Mouse (Mus musculus) adrenal gland, postnatal 10 days (tissue): ENCODE measurements around the gene Sarm1. TPM values are rescaled to one million over a fixed set of nuclear protein-coding genes. Genes with fewer than 3 reads are reported as not detected.

Source experiments
- DNase-seq: peaks from one replicate; pipeline ENCODE4 v3.0.0; 2021; ENCODE audit warnings: mixed read lengths
- total RNA-seq, 2 experiments: library from RNA; stranded (reverse); gene quantifications; 2 replicates each; pipeline ENCODE4 v1.2.3; 2021

Gene Sarm1
- total RNA-seq, 2 experiments from 2014 or later, result 3.2 to 5.5 TPM

DNA sequence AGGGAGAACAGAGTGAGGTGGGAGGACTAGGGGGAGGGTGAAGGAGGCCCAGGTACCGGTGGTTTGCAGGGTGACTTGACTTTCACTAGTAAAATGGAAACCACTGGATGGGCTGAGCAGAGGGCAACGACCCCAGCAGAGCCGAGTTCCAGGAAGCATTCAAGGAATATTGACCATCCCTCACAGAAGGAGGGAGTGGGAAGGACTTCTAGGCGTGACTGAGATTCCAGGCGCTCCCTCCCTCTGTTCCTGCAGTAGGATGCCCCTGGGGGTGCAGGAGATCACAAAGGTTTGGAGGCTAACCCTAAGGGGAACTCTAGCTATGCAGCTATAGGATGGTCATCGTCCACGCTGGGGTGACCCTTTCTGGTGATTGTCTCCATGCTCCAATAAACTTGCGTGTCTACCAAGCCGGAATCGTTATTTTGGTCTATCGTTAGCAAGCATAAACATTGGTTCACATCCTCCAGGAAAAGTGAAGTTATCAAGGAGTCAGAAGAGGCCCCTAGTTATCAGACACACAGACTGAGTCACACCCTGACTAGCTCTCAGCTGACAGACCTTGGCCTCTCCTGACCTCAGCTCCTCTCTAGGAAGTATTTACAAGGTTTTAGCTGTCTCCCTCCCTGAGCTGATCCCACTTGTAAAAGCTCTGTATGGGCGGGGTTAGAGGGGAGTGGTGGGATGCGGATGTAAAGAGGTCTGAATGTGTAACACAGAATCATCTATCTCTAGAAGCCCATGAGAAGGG, 34.1 kb downstream of the Sarm1 start:
- DNase-seq, result peak; percentile 28

- no peak for DNase-seq
Observed at GRCm38 (mm10) chr11:78462669-78463068, 34.9 kb downstream of the Sarm1 start.

DNA sequence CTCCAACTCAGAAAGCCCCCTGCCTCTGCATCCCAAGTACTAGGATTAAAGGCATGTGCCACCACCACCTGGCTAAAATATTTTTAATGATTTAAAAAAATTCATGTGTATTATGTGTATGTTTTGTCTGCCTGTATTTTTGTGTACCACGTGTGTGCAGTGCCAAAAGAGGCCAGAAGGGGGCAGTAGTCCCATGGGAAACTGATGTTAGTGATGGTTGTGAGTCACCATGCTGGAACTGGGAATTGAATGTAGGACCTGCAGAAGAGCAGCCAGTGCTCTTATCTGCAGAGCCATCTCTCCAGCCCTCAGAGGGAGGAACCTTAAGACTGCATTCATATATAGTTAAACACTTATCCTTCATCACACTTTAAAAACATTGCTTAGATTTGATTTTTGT, 35.7 kb downstream of the Sarm1 start:
- DNase-seq, result no peak

GRCm38 (mm10) chr11:78458740-78459139, 38.8 kb downstream of the Sarm1 start:
- DNase-seq, result no peak

GRCm38 (mm10) chr11:78455308-78455707, 42.2 kb downstream of the Sarm1 start:
- peak; percentile 69 for DNase-seq

- no peak for DNase-seq
Observed at GRCm38 (mm10) chr11:78454276-78454675, 43.3 kb downstream of the Sarm1 start.

DNA sequence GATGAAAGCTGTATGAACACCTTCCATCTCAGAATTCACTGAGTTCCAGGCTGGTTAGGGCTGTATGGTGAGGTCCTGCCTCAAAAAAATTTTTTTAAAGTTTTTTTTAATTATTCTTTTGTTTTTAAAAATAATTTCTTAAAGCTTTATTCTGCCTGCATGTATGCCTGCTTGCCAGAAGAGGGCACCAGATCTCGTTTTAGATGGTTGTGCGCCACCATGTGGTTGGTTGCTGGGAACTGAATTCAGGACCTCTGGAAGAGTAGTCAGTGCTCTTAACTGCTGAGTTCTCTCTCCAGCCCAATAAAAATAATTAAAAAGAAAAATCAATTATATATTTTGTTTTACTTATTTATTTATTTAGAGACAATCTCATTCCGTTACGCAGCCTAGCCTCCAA, 43.9 kb downstream of the Sarm1 start:
- DNase-seq, result peak; percentile 81

- DNase-seq, result no peak
Observed at GRCm38 (mm10) chr11:78450337-78450736, 47.2 kb downstream of the Sarm1 start.

- no peak for DNase-seq
Observed at GRCm38 (mm10) chr11:78448242-78448641, 49.3 kb downstream of the Sarm1 start.

DNA sequence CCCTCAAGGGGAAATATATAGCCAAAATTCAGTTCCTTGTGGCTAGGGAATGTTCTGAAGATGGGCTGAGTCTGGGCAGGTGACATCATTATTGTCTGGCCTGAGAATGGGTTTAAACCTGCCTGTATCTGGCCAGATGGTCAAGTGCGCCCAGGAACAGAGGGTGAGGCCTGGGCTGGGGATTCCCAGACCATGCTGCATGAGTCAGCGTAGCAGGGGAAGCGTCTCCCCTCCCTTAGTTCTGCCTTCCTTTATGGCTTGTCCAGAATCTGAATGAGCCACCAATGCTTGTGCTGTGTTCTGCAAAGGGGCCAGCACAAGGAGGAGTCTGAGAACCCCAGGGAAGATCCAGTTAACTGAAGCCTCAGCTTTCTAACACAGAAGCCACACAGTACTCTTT, 50.4 kb downstream of the Sarm1 start:
- no peak for DNase-seq

DNA sequence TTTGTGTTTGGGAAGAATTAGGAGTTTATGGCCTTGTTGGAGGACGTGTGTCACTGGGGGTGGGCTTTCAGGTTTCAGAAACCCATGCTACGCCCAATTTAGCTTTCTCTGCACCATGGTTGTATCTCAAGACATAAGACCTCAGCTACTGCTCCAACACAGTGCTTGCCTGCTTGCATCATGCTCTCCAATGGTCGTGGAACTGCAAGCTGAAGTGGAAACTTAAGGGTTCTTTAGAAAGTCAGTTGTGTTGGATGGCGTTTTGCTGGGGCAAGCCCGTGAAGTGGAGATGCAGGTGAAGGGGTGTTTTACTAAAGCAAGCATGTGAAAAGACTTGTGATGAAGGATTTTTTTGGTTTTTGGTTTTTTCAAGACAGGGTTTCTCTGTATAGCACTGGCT, 54.4 kb downstream of the Sarm1 start:
- DNase-seq, result no peak

GRCm38 (mm10) chr11:78438399-78438930, 59.1 kb downstream of the Sarm1 start:
- peak; percentile 38 for DNase-seq

DNA sequence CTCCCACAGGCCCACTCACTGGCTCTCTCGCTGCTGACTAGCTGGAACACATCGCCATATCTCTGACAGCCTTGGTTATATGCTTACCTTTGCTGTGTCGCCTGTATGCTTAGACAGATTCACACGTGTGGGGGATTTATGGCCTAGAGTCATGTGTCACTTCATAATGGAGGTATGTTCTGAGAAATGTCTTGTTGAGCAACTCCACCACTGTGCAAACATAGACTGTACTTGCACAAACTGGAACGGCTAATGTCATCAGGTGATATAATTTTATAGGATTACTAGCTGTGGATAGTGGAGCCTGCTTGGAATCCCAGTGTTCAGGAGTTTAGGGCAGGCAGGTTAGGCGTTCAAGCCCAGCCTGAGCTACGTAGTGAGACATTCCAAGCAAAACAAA, 60.4 kb downstream of the Sarm1 start:
- DNase-seq, result no peak

- peak; percentile 80 for DNase-seq
Observed at GRCm38 (mm10) chr11:78435776-78436349, 61.7 kb downstream of the Sarm1 start.

DNA sequence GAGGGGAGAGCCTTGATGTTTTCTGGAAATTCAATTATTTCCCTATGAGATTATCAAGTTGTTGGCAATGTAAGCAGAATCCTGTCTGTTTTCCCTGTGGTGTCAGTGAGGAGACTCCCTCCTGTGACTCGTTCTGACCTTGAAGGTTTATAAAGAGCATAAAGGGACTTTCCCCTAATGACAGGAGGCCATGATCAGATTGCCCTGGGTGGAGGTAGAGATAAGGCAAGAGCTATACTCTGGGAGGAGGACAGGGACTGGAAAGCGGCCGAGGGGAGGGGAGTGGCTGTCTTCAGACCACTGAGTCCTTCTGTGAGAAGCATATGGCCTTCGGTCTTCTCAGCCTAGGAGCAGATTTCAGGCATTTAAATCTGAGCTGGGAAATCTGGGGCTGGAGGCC, 63.5 kb downstream of the Sarm1 start:
- no peak for DNase-seq

DNA sequence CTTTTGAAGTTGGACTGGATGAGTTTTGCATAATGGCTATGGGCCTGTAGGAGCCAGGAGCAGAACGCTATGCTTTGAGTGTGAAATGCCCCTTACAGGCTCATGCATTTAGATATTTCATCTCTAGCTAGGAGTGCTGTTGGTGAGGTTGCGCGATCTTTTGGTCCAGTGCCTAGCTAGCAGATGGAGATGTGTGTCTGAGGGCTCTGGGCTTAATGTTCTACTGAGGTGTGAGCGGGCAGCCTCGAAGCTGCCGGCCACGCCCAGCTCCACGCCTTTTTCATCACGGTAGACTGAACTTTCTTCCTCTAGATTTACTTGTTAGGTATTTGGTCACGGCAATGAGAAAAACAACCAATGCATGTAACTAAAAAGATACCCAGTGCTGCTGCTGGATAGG, 66.4 kb downstream of the Sarm1 start:
- no peak for DNase-seq

DNA sequence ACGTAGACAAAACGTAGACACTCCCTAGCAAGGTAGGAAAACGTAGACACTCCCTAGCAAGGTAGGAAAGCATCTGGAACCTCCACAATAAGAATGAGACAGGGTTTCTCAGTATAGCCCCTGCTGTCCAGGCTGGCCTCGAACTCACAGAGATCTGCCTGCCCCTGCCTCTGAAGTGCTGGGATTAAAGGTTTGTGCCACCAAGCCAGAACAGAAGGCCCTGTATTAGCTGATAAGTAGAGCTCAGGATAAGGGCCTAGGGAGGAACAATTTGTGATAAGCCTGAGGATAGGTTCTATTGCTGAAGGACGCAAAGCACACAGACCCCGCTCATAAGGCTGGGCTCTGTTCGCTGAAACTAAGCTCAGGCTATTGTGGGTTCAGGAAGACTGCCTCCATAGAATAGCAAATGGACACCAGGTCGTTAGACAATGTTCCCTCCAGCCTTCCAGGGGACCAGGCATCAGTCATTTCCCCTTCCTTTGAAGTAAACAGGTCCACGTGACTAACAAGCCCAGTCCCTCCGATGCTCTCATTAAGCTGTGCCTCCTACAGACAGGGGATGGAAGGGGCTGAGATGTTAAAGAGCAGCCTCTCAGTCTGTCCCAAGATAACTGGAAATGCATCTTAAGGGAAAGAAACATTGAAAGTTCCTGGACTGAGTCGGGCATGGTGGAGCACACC, 67.2 kb downstream of the Sarm1 start:
- DNase-seq, result no peak

GRCm38 (mm10) chr11:78428309-78428708, 69.2 kb downstream of the Sarm1 start:
- DNase-seq, result no peak

DNA sequence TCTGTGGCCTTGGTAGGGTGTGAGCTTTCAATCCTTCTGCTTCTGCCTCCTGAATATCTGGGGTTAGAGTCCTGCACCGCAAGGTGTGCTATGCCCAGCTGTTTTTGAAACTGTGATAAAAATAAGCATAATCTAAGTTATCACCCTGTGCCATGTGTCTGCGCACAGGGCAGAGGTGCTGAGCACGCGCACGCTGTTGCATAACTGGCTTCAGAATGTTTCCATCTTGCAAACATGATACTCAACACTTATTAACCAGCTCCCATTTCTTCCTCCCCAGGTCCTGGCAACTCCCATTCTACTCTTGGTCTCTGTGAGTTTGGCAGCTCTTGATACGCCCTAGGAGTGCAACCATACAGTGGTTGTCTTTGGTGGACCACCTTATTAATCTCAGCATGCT, 69.9 kb downstream of the Sarm1 start:
- no peak for DNase-seq

GRCm38 (mm10) chr11:78425572-78425971, 72.0 kb downstream of the Sarm1 start:
- DNase-seq, result no peak

DNA sequence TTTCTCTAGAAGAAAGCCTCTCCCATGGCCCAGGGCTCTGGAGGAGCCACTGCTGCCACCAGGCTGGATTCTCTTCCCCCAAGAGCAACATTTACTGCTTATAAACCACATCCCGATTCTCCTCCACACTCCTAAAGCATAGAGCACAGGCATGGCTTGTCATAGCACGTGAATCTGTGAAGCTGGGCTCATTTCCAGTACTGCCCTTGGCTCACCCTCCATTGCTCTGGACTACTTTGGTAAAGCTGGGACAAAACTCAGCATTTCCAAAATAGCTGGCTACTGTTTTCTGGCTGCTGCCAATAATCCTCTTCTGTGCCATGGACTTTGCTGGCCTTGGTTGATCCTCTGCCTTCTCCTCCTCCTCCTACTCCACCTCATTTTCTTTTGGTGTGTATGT, 73.2 kb downstream of the Sarm1 start:
- peak; percentile 68 for DNase-seq
